Mouse (Mus musculus): ENCODE results near the gene Prl2b1. TPM values are rescaled to one million over a fixed set of nuclear protein-coding genes. Genes with fewer than 3 reads are reported as not detected.

Prl2b1 gene
- not detected in 2 replicates for polyA plus RNA-seq (2015; fragmentation: Nextera tagmentation; extraction: Ambion mirVana)

GRCm38 (mm10) chr13:27390746-27391145, at the start of gene Prl2b1:
Gene Prl2b1, minus strand, starts transcription at chr13:27390846.

GRCm38 (mm10) chr13:27438588-27438987, 47.9 kb upstream of the Prl2b1 start, which contains the start of gene Prl8a6:
Gene Prl8a6, minus strand, starts transcription at chr13:27438688.

GRCm38 (mm10) chr13:27345373-27345772, 45.3 kb downstream of the Prl2b1 start, which contains the start of gene Prl8a2:
Gene Prl8a2, plus strand, starts transcription at chr13:27345673.

Other genes starting within 250 kb of the Prl2b1 start
- gene Prl3d3, start 234.1 kb downstream of the Prl2b1 start, polyA plus RNA-seq (2015; fragmentation: Nextera tagmentation; extraction: Ambion mirVana) = not detected in 2 replicates
- not detected in 2 replicates for gene Prl3c1, start 194.2 kb downstream of the Prl2b1 start, polyA plus RNA-seq (2015; fragmentation: Nextera tagmentation; extraction: Ambion mirVana)
- not detected in 2 replicates for gene Prl3b1, start 149.0 kb downstream of the Prl2b1 start, polyA plus RNA-seq (2015; fragmentation: Nextera tagmentation; extraction: Ambion mirVana)
- gene Prl3a1, start 131.4 kb downstream of the Prl2b1 start, polyA plus RNA-seq (2015; fragmentation: Nextera tagmentation; extraction: Ambion mirVana) = not detected in 2 replicates
- gene Prl6a1, start 78.2 kb downstream of the Prl2b1 start, polyA plus RNA-seq (2015; fragmentation: Nextera tagmentation; extraction: Ambion mirVana) = not detected in 2 replicates
- gene Prl8a2, start 45.2 kb downstream of the Prl2b1 start, polyA plus RNA-seq (2015; fragmentation: Nextera tagmentation; extraction: Ambion mirVana) = 5.4 and 7.9 TPM in 2 replicates
- gene Prl8a6, start 47.8 kb upstream of the Prl2b1 start, polyA plus RNA-seq (2015; fragmentation: Nextera tagmentation; extraction: Ambion mirVana) = not detected in 2 replicates
- not detected in 2 replicates for gene Prl8a8, start 122.4 kb upstream of the Prl2b1 start, polyA plus RNA-seq (2015; fragmentation: Nextera tagmentation; extraction: Ambion mirVana)
- not detected in 2 replicates for gene Prl8a9, start 173.8 kb upstream of the Prl2b1 start, polyA plus RNA-seq (2015; fragmentation: Nextera tagmentation; extraction: Ambion mirVana)
- not detected in 2 replicates for gene Prl8a1, start 191.3 kb upstream of the Prl2b1 start, polyA plus RNA-seq (2015; fragmentation: Nextera tagmentation; extraction: Ambion mirVana)
- 1.2 and 1.4 TPM in 2 replicates for gene Prl7b1, start 219.7 kb upstream of the Prl2b1 start, polyA plus RNA-seq (2015; fragmentation: Nextera tagmentation; extraction: Ambion mirVana)

All from adrenal gland, postnatal 0 days (tissue).